Mouse (Mus musculus): ENCODE data around the gene Ophn1.

GRCm38 (mm10) chrX:98936101-98936500, 45.3 kb upstream of the Ophn1 start, which contains the start of gene Yipf6:
- TF ChIP-seq CTCF (IDR thresholded peaks at IDR 0.05; ENCODE audit: low read depth, low read length) (no peak), TAL1 (conservative IDR thresholded peaks at IDR 0.05; ENCODE audit: low read depth, low read length) (no peak), GATA1 (IDR thresholded peaks at IDR 0.05; ENCODE audit: borderline replicate concordance, low read length) (no peak), POLR2AphosphoS5 (IDR thresholded peaks at IDR 0.05; ENCODE audit: insufficient replicate concordance, low read depth, low read length) (no peak), GATA2 (IDR thresholded peaks at IDR 0.05; ENCODE audit: borderline replicate concordance, low read depth, low read length) (no peak)
